Mouse (Mus musculus) hindbrain, embryonic 16.5 days (tissue): ENCODE measurements at regions not wholly inside any gene's neighbourhood (a gene's known extent, or its start where the extent isn't known, plus 50 kb on each side); places are given as distances from the start of the nearest gene placed in this dataset.

Source experiments
- ATAC-seq: fragments of 200-750 bp; cut with Nextera tagmentation; 2 replicates; pipeline ENCODE4 v1.8.0; 2017; ENCODE audit warnings: moderate TSS enrichment, moderate library complexity
- H3K27ac ChIP-seq: fragments of 300-500 bp; sonication (generic); 2 replicates; pipeline ENCODE4 v1.5.1; 2014; ENCODE audit warnings: low read depth, mild to moderate bottlenecking, control low read depth, low read length, moderate library complexity
- H3K27me3 ChIP-seq: fragments of 300-500 bp; sonication (generic); replicated peaks from 2 replicates; pipeline ENCODE4 v1.6.1; 2014; ENCODE audit warnings: low read length; ENCODE audit not compliant: control insufficient read depth, insufficient read depth
- H3K36me3 ChIP-seq: fragments of 300-500 bp; sonication (generic); 2 replicates; pipeline ENCODE4 v1.6.1; 2014; ENCODE audit warnings: mild to moderate bottlenecking, low read length, moderate library complexity, mixed read lengths; ENCODE audit not compliant: control insufficient read depth, insufficient read depth
- H3K4me1 ChIP-seq: fragments of 300-500 bp; sonication (generic); 2 replicates; pipeline ENCODE4 v1.6.1; 2014; ENCODE audit warnings: low read depth, low read length; ENCODE audit not compliant: control insufficient read depth, insufficient read depth
- H3K4me2 ChIP-seq: fragments of 300-500 bp; sonication (generic); 2 replicates; pipeline ENCODE4 v1.6.1; 2014; ENCODE audit warnings: mild to moderate bottlenecking, low read length, control low read depth, moderate library complexity
- H3K4me3 ChIP-seq: fragments of 300-500 bp; sonication (generic); 2 replicates; pipeline ENCODE4 v1.5.1; 2014; ENCODE audit warnings: mild to moderate bottlenecking, low read length, control low read depth, moderate library complexity
- H3K9ac ChIP-seq: fragments of 300-500 bp; sonication (generic); 2 replicates; pipeline ENCODE4 v1.6.1; 2014; ENCODE audit warnings: low read depth, mild to moderate bottlenecking, control low read depth, low read length, moderate library complexity
- H3K9me3 ChIP-seq: fragments of 300-500 bp; sonication (generic); 2 replicates; pipeline ENCODE4 v1.6.1; 2014; ENCODE audit warnings: mild to moderate bottlenecking, low read length, moderate library complexity; ENCODE audit not compliant: control insufficient read depth
- WGBS: fragments of 180-500 bp; shearing (Covaris S2); extraction: QIAGEN DNeasy Blood & Tissue Kit; methylation state at CpG from one replicate; pipeline ENCODE4 v1.1.7; 2014; 5-methylcytosine and 5-hydroxymethylcytosine counted together

DNA sequence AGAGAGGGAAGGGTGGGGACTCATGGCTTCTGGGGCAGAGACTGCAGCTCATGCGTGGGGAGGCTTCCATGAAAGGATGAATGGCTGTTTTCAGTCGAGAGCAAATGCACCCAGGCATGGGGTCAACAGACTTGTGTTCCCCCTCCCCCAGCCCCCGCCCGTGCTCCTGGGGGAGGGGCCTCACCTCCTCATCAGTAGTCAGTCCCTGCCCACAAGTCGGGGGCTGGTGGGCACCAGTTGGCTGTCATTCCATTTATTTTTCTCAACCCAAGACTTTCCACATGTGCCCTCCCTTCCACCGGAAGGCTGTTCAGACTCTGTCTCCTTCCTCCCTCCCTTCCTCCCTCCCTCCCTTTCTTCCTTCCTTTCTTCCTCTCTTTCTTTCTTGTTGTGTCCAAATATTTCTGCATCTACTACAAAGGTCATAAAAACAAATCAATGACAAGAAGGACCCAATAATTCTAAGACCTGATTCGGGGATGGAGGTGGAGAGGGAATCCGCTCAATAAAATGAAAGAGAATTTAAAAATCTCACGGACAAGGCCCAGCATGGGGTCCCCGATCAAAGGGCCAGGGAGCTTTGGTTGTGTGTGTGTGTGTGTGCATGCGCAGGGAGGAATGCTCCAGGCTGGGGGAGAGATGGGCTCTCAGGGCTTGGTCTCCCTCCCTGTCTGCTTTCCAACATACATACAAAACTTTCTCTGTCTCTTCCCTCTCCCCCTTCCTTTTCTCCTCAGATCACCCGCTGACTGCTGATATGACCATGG is 57.7 kb downstream of the Rpl14 start:
- Histone ChIP-seq H3K27me3 (no peaks in the 10 kb centered on the region), H3K9me3 (no peaks in the 10 kb centered on the region), H3K4me3 (no peak overlapping the region), H3K4me2 (no peak overlapping the region), H3K9ac (no peak overlapping the region), H3K36me3 (no peaks in the 10 kb centered on the region), H3K27ac (no peak overlapping the region), H3K4me1 (no peaks in the 10 kb centered on the region)
- WGBS: 34% methylated on average over 12 of the region's 12 CpGs
- ATAC-seq: no peak

GRCm38 (mm10) chr9:120629609-120630008 is 58.4 kb downstream of the Rpl14 start:
- no peak for ATAC-seq
- H3K4me2 ChIP-seq: no peak overlapping the region
- no peaks in the 10 kb centered on the region for H3K4me1 ChIP-seq
- no peak overlapping the region for H3K4me3 ChIP-seq
- no peak overlapping the region for H3K27ac ChIP-seq
- no peak overlapping the region for H3K9ac ChIP-seq
- no peaks in the 10 kb centered on the region for H3K36me3 ChIP-seq
- WGBS: 81% methylated on average over 11 of the region's 11 CpGs
- H3K27me3 ChIP-seq: no peaks in the 10 kb centered on the region
- H3K9me3 ChIP-seq: no peaks in the 10 kb centered on the region

DNA sequence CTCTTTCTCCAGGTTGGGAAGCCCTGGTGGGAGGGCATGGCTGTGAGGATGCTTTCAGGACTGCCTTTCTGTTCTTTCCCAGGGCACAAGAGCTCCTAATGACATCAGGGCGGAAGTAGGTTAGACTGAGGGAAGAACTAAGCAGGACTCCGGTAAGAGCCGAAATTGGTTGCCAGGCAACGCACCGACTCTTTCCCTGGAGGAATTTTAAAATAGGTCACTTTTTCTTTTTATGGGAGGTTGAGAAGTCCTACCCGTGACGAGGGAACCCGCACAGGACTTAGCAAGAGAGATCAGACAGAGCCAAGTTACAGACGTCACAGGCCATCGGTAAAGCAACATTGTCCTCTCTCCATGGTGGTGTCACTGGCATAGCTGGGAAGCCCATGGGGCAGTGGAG is 61.6 kb downstream of the Rpl14 start:
- 0 out of 2 replicates have a peak, but pooled peaks have one; percentile 42 for ATAC-seq

DNA sequence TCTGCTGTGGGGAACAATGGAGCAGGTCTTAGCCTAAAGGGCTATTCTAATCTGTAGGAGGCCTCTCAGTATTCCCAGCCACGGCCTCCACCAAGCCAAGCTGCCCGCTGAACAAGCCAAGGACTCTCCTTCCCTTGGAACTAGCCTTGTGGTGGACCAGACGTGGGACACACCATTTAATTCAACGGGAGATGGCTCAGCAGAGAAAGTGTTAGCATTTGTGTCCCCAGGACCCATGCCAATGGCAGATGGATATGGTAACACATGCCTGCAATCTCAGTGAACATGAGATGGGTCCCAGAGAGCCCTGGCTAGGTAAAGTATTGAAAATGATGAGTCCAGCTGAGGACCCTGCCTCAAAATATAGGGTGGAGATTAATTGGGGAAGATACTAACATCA is 71.4 kb downstream of the Rpl14 start:
- no peaks in the 10 kb centered on the region for H3K9me3 ChIP-seq
- H3K4me3 ChIP-seq: no peak overlapping the region
- H3K4me1 ChIP-seq: peaks cover 3% of the 10 kb centered on the region
- no peaks in the 10 kb centered on the region for H3K36me3 ChIP-seq
- H3K27ac ChIP-seq: no peak overlapping the region
- no peak overlapping the region for H3K4me2 ChIP-seq
- WGBS: 76% methylated on average over 4 of the region's 4 CpGs
- ATAC-seq: no peak
- H3K27me3 ChIP-seq: no peaks in the 10 kb centered on the region
- no peak overlapping the region for H3K9ac ChIP-seq

More for the DNA sequence above, 61.6 kb downstream of the Rpl14 start:
- Histone ChIP-seq H3K36me3 (no peaks in the 10 kb centered on the region), H3K9ac (no peak overlapping the region), H3K4me1 (no peaks in the 10 kb centered on the region), H3K4me3 (no peak overlapping the region), H3K9me3 (no peaks in the 10 kb centered on the region), H3K27ac (no peak overlapping the region), H3K27me3 (no peaks in the 10 kb centered on the region), H3K4me2 (no peak overlapping the region)
- WGBS: 55% methylated on average over 10 of the region's 10 CpGs

DNA sequence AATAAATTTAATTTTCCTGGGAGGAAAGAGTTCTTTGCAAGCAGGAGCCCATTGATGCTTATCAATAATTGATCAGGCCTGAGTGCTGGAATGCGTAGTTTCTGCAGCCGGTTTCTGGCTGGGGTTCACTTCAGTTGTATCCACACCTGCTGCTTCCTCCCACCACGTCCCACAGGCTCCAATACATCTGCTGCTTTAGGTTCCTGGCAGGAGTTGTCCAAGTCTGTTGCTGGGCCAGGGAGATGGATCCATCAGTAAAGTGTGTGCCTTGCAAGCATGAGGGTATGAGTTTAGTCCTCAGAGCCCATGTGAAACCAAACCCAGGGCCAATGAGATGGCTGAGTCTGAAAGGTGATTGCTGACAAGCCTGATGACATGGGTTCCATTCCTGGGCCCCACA is 72.1 kb downstream of the Rpl14 start:
- no peaks in the 10 kb centered on the region for H3K9me3 ChIP-seq
- no peak overlapping the region for H3K4me2 ChIP-seq
- 89% methylated on average over 3 of the region's 3 CpGs for WGBS
- no peaks in the 10 kb centered on the region for H3K27me3 ChIP-seq
- ATAC-seq: no peak
- H3K9ac ChIP-seq: no peak overlapping the region
- H3K4me1 ChIP-seq: peaks cover 3% of the 10 kb centered on the region
- H3K36me3 ChIP-seq: no peaks in the 10 kb centered on the region
- no peak overlapping the region for H3K27ac ChIP-seq
- no peak overlapping the region for H3K4me3 ChIP-seq

GRCm38 (mm10) chr9:120645776-120646175 is 74.5 kb downstream of the Rpl14 start:
- Histone ChIP-seq H3K36me3 (no peaks in the 10 kb centered on the region), H3K4me1 (peaks cover 3% of the 10 kb centered on the region), H3K4me3 (no peak overlapping the region), H3K9ac (no peak overlapping the region), H3K27ac (no peak overlapping the region), H3K9me3 (no peaks in the 10 kb centered on the region), H3K4me2 (no peak overlapping the region), H3K27me3 (no peaks in the 10 kb centered on the region)
- ATAC-seq: no peak
- 97% methylated on average over 10 of the region's 10 CpGs for WGBS

DNA sequence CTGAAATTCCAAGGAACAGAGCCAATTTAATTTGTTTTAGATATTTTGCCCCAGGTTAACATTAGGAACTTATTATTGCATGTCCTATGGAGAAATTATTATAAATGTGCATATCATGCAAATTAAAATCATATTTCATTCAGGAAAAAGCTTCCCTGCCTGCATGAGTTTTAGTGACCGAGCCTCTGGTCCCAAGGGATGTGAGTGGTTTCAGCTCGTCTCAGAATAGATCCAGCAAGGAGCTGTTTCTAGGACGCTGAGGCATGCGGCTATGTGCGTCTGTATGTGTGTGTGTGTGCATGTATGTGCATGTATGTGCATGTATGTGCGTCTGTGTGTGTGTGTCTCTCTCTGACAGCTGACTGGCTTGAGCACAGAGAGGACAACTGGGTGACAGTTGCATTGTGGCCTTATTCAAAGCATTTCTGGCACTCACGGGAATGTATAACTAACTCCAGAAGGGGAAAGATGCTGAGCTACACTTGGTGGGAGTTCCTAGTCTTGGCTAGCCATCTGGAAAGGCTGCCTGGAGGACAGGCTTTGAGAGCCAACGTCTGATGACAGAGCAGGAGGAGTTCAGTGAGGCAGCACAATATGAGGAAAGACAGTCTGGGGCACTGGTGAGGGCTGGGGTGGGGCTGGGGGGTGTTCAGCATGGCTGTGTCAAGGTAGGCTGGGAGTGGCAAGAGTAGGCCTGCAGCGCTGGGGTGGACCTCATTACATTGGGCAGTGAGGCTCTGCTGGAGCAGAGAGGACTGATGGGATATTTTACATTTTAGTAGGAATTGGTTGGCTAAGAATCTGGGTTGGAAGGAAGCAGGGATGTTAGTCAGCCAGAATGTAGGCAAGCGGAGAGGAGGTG is 75.8 kb downstream of the Rpl14 start:
- ATAC-seq: peak; percentile 61; the same call in 1 of the 2 replicates
- Histone ChIP-seq H3K27me3 (no peaks in the 10 kb centered on the region), H3K4me3 (no peak overlapping the region), H3K27ac (peak overlapping the region; percentile 42), H3K36me3 (no peaks in the 10 kb centered on the region), H3K4me2 (no peak overlapping the region), H3K9ac (no peak overlapping the region), H3K4me1 (peaks cover 3% of the 10 kb centered on the region), H3K9me3 (no peaks in the 10 kb centered on the region)
- 55% methylated on average over 10 of the region's 10 CpGs for whole genome bisulfite sequencing

DNA sequence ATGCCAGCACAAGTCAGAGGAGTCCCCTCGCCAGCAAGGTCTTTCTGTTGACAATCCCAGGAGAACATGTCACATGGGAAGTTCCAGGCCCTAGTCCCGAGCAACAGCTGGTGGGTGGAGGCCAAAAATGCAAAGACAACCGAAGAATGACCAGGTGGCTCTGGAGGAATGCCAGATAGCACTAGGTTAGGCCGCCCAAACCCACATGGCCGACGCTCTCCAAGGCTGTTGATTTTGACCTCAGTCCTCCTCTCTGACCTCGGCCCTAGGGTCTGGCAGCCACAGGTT is 76.4 kb downstream of the Rpl14 start:
- H3K36me3 ChIP-seq: no peaks in the 10 kb centered on the region
- H3K4me3 ChIP-seq: no peak overlapping the region
- H3K27ac ChIP-seq: no peak overlapping the region; the same call in 1 of the 2 replicates
- WGBS: 68% methylated on average over 7 of the region's 7 CpGs
- ATAC-seq: no peak
- H3K27me3 ChIP-seq: no peaks in the 10 kb centered on the region
- H3K4me2 ChIP-seq: no peak overlapping the region
- H3K9me3 ChIP-seq: no peaks in the 10 kb centered on the region
- peaks cover 3% of the 10 kb centered on the region for H3K4me1 ChIP-seq
- no peak overlapping the region for H3K9ac ChIP-seq

DNA sequence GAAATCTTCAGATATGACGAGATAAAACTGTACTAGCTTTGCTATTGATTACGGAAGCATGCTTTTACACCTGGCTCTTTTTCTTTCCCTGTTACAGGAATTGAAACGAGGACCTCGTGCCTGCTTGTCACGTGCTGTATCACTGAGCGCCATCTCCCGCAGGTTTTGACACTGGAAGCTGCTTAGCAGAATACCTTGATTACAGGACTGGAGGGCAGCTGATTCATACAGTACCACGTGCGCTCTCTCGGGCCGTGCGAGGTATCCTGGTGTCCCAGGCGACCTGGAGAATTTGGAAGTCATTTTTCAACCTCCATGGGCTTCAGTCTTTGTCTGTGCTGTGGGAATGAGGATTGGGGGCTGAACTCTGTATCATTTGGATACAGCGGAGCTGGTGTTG is 81.5 kb downstream of the Rpl14 start:
- peak; percentile 38 for ATAC-seq
- Histone ChIP-seq H3K9ac (no peak overlapping the region), H3K4me2 (no peak overlapping the region), H3K4me3 (no peak overlapping the region), H3K9me3 (no peaks in the 10 kb centered on the region), H3K36me3 (no peaks in the 10 kb centered on the region), H3K4me1 (peaks cover 6% of the 10 kb centered on the region; the same call in 1 of the 2 replicates), H3K27ac (no peak overlapping the region), H3K27me3 (no peaks in the 10 kb centered on the region)
- WGBS: 60% methylated on average over 14 of the region's 14 CpGs
